ENCODE assay signal across 22 mouse cellular contexts in the genomic region with DNA sequence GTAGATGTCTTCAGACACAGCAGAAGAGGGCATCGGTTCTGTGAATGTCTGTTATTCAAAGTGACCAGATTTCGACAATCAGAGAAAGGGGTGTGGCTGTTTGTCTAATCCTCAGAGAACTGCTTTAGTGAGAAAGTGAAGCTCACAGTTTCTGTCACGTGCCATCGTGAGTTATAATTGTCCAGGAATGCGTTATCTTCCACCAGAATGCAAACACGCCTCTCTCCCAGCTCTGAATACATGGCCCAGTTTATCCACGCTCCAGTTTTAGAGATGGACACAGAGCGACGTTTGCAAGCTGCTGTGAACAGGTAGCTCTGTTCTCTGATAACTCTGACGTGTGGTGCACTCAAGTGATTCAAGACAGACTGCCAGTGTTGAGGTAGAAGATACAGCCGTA. TPM values are rescaled to one million over a fixed set of nuclear protein-coding genes. Genes with fewer than 3 reads are reported as not detected.
DNase-seq lines count a peak whose midpoint lies in the region; ATAC-seq lines count a peak whose summit lies in the region.
"Had no signal": no experiment of that assay in that cellular context is flagged by ENCODE, and none has a peak within 500 bp of the region (broad histone marks: within the 10 kb centered on the region; RNA-seq: fewer than 3 reads in every experiment).

No protein-coding gene starts in this region.

- DNase-seq in left cerebral cortex, postnatal 14 days (ENCODE audit: low spot score in 2 of 2) = peak; percentile 50 to 64
- DNase-seq in left cerebral cortex, adult 18-20 months (ENCODE audit: low spot score in 2 of 2) = no peak
- DNase-seq in heart, adult 8-10 months (ENCODE audit: low spot score) = peak; percentile 41
- DNase-seq in heart, postnatal 4 days = peak; percentile 40
- no peak for DNase-seq in cerebellum, adult 8-10 months
- DNase-seq: adrenal gland, postnatal 14 days; cerebellum, postnatal 10 days; kidney, adult 8-10 months; kidney, postnatal 14 days; lung, embryonic 14.5 days; right cerebral cortex, postnatal 14 days; spleen, adult 18-20 months had no signal

- H3K4me1 ChIP-seq in heart, embryonic 13.5 days = peaks cover 38% of the 10 kb centered on the region
- H3K4me1 ChIP-seq: midbrain, embryonic 12.5 days had no signal

- no peaks in the 10 kb centered on the region for H3K27me3 ChIP-seq in heart, embryonic 13.5 days (replicated peaks)
- H3K27me3 ChIP-seq: midbrain, embryonic 12.5 days; neural tube, embryonic 15.5 days had no signal

- no peaks in the 10 kb centered on the region for H3K9me3 ChIP-seq in heart, embryonic 13.5 days
- H3K9me3 ChIP-seq: embryonic facial prominence, embryonic 10.5 days; forebrain, embryonic 10.5 days; midbrain, embryonic 12.5 days; neural tube, embryonic 15.5 days had no signal

- peak overlapping the region; percentile 70 for H3K27ac ChIP-seq in heart, embryonic 13.5 days (replicated peaks)
- H3K27ac ChIP-seq: embryonic facial prominence, embryonic 10.5 days; forebrain, embryonic 10.5 days; hindbrain, postnatal 0 days; liver, embryonic 14.5 days; midbrain, embryonic 12.5 days; neural tube, embryonic 15.5 days had no signal

- H3K4me3 ChIP-seq in heart, embryonic 13.5 days = no peak overlapping the region
- H3K4me3 ChIP-seq: embryonic facial prominence, embryonic 10.5 days; forebrain, embryonic 10.5 days; midbrain, embryonic 12.5 days; neural tube, embryonic 15.5 days had no signal

- 27% methylated on average over 11 of the region's 11 CpGs for WGBS in heart, embryonic 13.5 days

- no peak overlapping the region for H3K9ac ChIP-seq in heart, embryonic 13.5 days
- H3K9ac ChIP-seq: liver, embryonic 14.5 days; lung, embryonic 14.5 days; midbrain, embryonic 12.5 days; neural tube, embryonic 15.5 days had no signal

- H3K4me2 ChIP-seq in heart, embryonic 13.5 days = peak overlapping the region; percentile 55
- H3K4me2 ChIP-seq: lung, embryonic 14.5 days; midbrain, embryonic 12.5 days; neural tube, embryonic 15.5 days had no signal

- intact Hi-C loops in left cerebral cortex, postnatal 14 days (cut with DNase I) = no loop called here

- no peak for ATAC-seq in heart, embryonic 13.5 days (ENCODE audit: extremely low read depth, insufficient number of reproducible peaks, low FRiP score, low TSS enrichment)
- no peak for ATAC-seq in granulocyte monocyte progenitor cell, adult 5-6 weeks (replicated peaks; ENCODE audit: poor library complexity, severe bottlenecking)
- ATAC-seq: activated CD4-positive, CD25-positive, alpha-beta regulatory T cell, adult 4 months; forebrain, embryonic 16.5 days; hindbrain, postnatal 0 days had no signal

- H3K36me3 ChIP-seq in heart, embryonic 13.5 days = no peaks in the 10 kb centered on the region
- H3K36me3 ChIP-seq: embryonic facial prominence, embryonic 10.5 days; forebrain, embryonic 10.5 days; midbrain, embryonic 12.5 days; neural tube, embryonic 15.5 days had no signal

RNA-seq across cellular contexts. Expression of a gene that starts 31.3 kb away (rescaled TPM):
- total RNA-seq in left cerebral cortex, postnatal 14 days (2021) = 100 to 1,000 TPM; 189 to 195 TPM
- 100 to 1,000 TPM; 164 to 168 TPM for total RNA-seq in left cerebral cortex, adult 18-20 months (2021)
- 100 to 1,000 TPM; 116 to 137 (median 123) TPM for total RNA-seq in heart, adult 8-10 months (2022)
- 19.6 and 20.0 TPM in 2 replicates for polyA plus RNA-seq in heart, embryonic 13.5 days (2015; fragmentation: Nextera tagmentation; extraction: Ambion mirVana)
- 100 to 1,000 TPM; 169 to 174 TPM for total RNA-seq in heart, postnatal 4 days (2021)
- total RNA-seq in granulocyte monocyte progenitor cell, adult 5-6 weeks (2014; fragmentation: Nextera tagmentation) = 25.0 and 26.7 TPM in 2 replicates
- 15.4 and 18.4 TPM in 2 replicates for total RNA-seq in granulocyte monocyte progenitor cell, adult 5-6 weeks (2017)

Comparison
In these comparisons a context has a peak if more than half of its experiments do, and no peak if none do; other contexts are left out.
1. DNase-seq: peak in left cerebral cortex, postnatal 14 days (2 of 2), heart, adult 8-10 months (single experiment) and heart, postnatal 4 days (single experiment); none in left cerebral cortex, adult 18-20 months (0 of 2) and cerebellum, adult 8-10 months (single experiment).
2. RNA of a gene that starts 31.3 kb away (total RNA-seq): 189 to 195 TPM in left cerebral cortex, postnatal 14 days, 169 to 174 TPM in heart, postnatal 4 days, 164 to 168 TPM in left cerebral cortex, adult 18-20 months and 116 to 137 TPM in heart, adult 8-10 months; 15.4 to 26.7 TPM in granulocyte monocyte progenitor cell, adult 5-6 weeks; every median in the first group is over 4 times any median in the second.